Mouse (Mus musculus) ES-E14 (cell line): Measurements from ENCODE around the gene Psmd8.

Experiments
- CHD2 ChIP-seq: IDR thresholded peaks from 2 replicates; pipeline ENCODE4 v1.6.1; 2014; ENCODE audit warnings: mild to moderate bottlenecking, low read depth, low read length, inconsistent platforms
- HCFC1 ChIP-seq: IDR thresholded peaks from 2 replicates; pipeline ENCODE4 v1.6.1; 2012; ENCODE audit warnings: low read length, inconsistent platforms, borderline replicate concordance; ENCODE audit not compliant: insufficient read depth
- ZC3H11A ChIP-seq: IDR thresholded peaks from 2 replicates; pipeline ENCODE4 v1.6.1; 2012; ENCODE audit warnings: low read depth, mild to moderate bottlenecking, inconsistent platforms, low read length, borderline replicate concordance

DNA sequence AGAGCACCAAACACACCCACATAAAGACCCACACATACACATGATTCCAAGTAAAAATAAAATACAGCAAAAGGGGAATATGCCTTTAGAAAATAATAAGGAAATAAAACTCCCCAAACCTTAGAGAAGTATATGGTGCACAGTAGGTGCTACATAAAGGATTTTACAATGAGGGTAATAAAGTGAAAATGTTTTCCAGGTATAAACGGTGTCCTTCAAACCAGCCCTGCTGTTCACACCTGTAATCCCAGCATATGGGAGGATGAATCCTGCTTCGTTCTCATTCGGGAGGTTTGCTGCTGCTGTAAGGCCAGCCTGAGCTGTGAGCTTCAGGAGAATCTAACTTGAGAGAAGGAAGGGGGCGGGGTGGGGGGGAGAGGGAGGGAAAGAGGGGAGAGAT lies 46.3 kb downstream of the Psmd8 start:
- TF ChIP-seq CHD2 (no peak), ZC3H11A (no peak), HCFC1 (no peak)
